Mouse (Mus musculus) ES-Bruce4 (cell line): Measurements from ENCODE around the gene Spink8.

Source experiments
- CTCF ChIP-seq: IDR thresholded peaks from one replicate; pipeline ENCODE4 v1.8.1; 2011; ENCODE audit warnings: low read depth, low read length
- EP300 ChIP-seq: IDR thresholded peaks from 2 replicates; pipeline ENCODE4 v1.6.1; 2011; ENCODE audit warnings: low read depth, low read length; ENCODE audit not compliant: insufficient read depth
- POLR2A ChIP-seq: IDR thresholded peaks from one replicate; pipeline ENCODE4 v1.8.1; 2011; ENCODE audit warnings: low read length; ENCODE audit not compliant: insufficient read depth

DNA sequence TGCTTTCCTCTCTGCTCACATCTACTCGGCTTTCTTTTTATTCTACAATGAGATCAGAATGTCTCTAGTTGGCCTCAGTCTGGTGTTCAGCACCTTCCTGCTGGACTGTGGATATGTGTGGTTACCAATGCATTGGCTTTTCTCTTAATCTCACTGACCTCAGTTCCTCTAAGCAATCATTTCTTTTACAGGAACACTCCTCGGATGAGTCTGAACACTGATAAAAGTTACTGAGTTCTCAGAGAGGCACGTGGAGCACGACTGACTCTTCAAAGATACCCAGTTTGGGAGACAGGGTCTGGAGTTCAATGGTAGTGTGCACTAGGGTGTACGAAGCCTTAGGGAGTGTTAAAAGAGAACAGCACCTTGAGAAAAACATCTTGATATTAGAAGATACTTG lies 14.1 kb downstream of the Spink8 start:
- no peak for TF ChIP-seq POLR2A
- TF ChIP-seq CTCF, result no peak
- TF ChIP-seq EP300, result no peak
